Mouse (Mus musculus): ENCODE results near the gene Sept10.

DNA sequence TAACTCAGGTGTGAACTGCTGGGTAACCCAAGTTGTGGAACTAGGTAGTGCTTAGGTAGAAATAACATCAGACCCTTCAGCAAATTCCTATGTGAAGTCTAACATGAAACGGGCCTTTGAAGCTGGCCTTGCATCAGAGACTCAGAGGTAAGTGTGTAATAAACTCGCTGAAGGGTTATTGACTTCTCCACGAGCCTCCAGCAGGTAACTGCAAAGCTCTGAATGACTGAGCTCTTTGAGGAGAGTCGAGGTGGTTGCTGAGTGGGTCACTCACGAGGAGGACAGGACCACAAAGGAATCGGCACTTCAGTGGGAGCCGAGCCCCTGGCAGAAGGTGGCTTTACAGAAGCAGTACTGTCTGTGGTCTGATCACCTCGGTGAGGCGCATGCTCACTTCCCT lies 105.3 kb downstream of the Sept10 start:
- TF ChIP-seq CTCF (IDR thresholded peaks at IDR 0.05; ENCODE audit: borderline replicate concordance, extremely low read depth, insufficient read depth, insufficient read length) (no peak), POLR2A (IDR thresholded peaks at IDR 0.05; ENCODE audit: borderline replicate concordance, extremely low read depth, insufficient read depth, insufficient read length, poor library complexity, severe bottlenecking) (no peak)

Data from brain, embryonic 14.5 days (tissue).